Mouse (Mus musculus): ENCODE measurements around the gene Nfib. TPM values are rescaled to one million over a fixed set of nuclear protein-coding genes. Genes with fewer than 3 reads are reported as not detected.

The Nfib gene
- polyA plus RNA-seq, 1 experiment from 2014 or later: 86.8 TPM

- H3K4me1 ChIP-seq: peaks cover 19% of the 10 kb centered on the region
- H3K4me3 ChIP-seq: no peak overlapping the region
- no peaks in the 10 kb centered on the region for H3K27me3 ChIP-seq
- no peak overlapping the region for H3K4me2 ChIP-seq (replicated peaks)
- WGBS: 61% methylated on average over 6 of the region's 6 CpGs
- no peak for ATAC-seq (ENCODE audit: insufficient number of reproducible peaks, insufficient read depth, low FRiP score, low TSS enrichment)
- peaks cover 15% of the 10 kb centered on the region for H3K36me3 ChIP-seq
- no peak overlapping the region for H3K27ac ChIP-seq
- H3K9ac ChIP-seq: no peak overlapping the region
- no peaks in the 10 kb centered on the region for H3K9me3 ChIP-seq
Observed at GRCm38 (mm10) chr4:82483298-82483697, 222.3 kb downstream of the Nfib start.

GRCm38 (mm10) chr4:82480635-82481034, 224.9 kb downstream of the Nfib start:
- ATAC-seq (ENCODE audit: insufficient number of reproducible peaks, insufficient read depth, low FRiP score, low TSS enrichment): no peak
- Histone ChIP-seq H3K4me3 (no peak overlapping the region), H3K27ac (no peak overlapping the region), H3K36me3 (no peaks in the 10 kb centered on the region), H3K9me3 (no peaks in the 10 kb centered on the region), H3K4me1 (peaks cover 19% of the 10 kb centered on the region), H3K9ac (no peak overlapping the region), H3K27me3 (no peaks in the 10 kb centered on the region), H3K4me2 (replicated peaks) (no peak overlapping the region)
- WGBS: 72% methylated on average over 9 of the region's 9 CpGs

GRCm38 (mm10) chr4:82479394-82479793, 226.2 kb downstream of the Nfib start:
- 66% methylated on average over 4 of the region's 4 CpGs for WGBS
- H3K36me3 ChIP-seq: no peaks in the 10 kb centered on the region
- no peak overlapping the region for H3K4me2 ChIP-seq (replicated peaks)
- peaks cover 21% of the 10 kb centered on the region for H3K4me1 ChIP-seq
- no peaks in the 10 kb centered on the region for H3K27me3 ChIP-seq
- ATAC-seq (ENCODE audit: insufficient number of reproducible peaks, insufficient read depth, low FRiP score, low TSS enrichment): no peak
- no peak overlapping the region for H3K9ac ChIP-seq
- H3K27ac ChIP-seq: no peak overlapping the region
- no peak overlapping the region for H3K4me3 ChIP-seq
- H3K9me3 ChIP-seq: no peaks in the 10 kb centered on the region

DNA sequence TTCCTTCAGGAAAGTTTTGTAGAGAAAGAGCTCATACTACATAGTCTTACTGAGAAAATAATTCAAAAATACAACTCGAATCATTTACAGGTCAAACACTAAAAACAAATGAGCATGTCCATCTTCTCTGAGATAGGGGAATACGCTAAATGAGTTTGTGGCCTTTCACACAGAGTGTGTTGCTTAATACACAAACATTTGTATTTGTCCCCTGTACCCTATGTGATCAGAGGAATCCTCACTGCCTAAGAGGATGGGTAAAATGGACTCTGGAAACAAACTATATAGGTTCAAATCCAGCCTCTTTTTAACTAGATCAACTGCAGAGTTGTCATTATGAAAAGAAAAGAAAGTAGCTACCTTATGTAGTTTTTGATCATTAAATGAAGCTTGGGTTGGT, 227.8 kb downstream of the Nfib start:
- H3K4me3 ChIP-seq: no peak overlapping the region
- no peak for ATAC-seq (ENCODE audit: insufficient number of reproducible peaks, insufficient read depth, low FRiP score, low TSS enrichment)
- H3K9ac ChIP-seq: no peak overlapping the region
- no peaks in the 10 kb centered on the region for H3K36me3 ChIP-seq
- H3K27ac ChIP-seq: no peak overlapping the region
- H3K4me1 ChIP-seq: peaks cover 19% of the 10 kb centered on the region
- no peak overlapping the region for H3K4me2 ChIP-seq (replicated peaks)
- 91% methylated on average over 2 of the region's 2 CpGs for WGBS
- H3K27me3 ChIP-seq: no peaks in the 10 kb centered on the region
- no peaks in the 10 kb centered on the region for H3K9me3 ChIP-seq

- no peak overlapping the region for H3K9ac ChIP-seq
- no peak for ATAC-seq (ENCODE audit: insufficient number of reproducible peaks, insufficient read depth, low FRiP score, low TSS enrichment)
- 45% methylated on average over 2 of the region's 2 CpGs for WGBS
Observed at GRCm38 (mm10) chr4:82476411-82476810, 229.1 kb downstream of the Nfib start.

GRCm38 (mm10) chr4:82474334-82474733, 231.2 kb downstream of the Nfib start:
- H3K36me3 ChIP-seq: no peaks in the 10 kb centered on the region; the same call in 1 of the 2 replicates
- no peaks in the 10 kb centered on the region for H3K9me3 ChIP-seq
- H3K27me3 ChIP-seq: no peaks in the 10 kb centered on the region
- H3K4me2 ChIP-seq (replicated peaks): no peak overlapping the region
- no peak overlapping the region for H3K4me3 ChIP-seq
- H3K9ac ChIP-seq: no peak overlapping the region
- ATAC-seq (ENCODE audit: insufficient number of reproducible peaks, insufficient read depth, low FRiP score, low TSS enrichment): no peak
- H3K4me1 ChIP-seq: peaks cover 33% of the 10 kb centered on the region
- 39% methylated on average over 5 of the region's 5 CpGs for WGBS
- H3K27ac ChIP-seq: no peak overlapping the region

More at GRCm38 (mm10) chr4:82476411-82476810, 229.1 kb downstream of the Nfib start:
- H3K27ac ChIP-seq: 0 out of 2 replicates have a peak overlapping the region, but pooled peaks have one; percentile 3
- H3K36me3 ChIP-seq: no peaks in the 10 kb centered on the region
- no peak overlapping the region for H3K4me2 ChIP-seq (replicated peaks)
- H3K27me3 ChIP-seq: no peaks in the 10 kb centered on the region
- H3K9me3 ChIP-seq: no peaks in the 10 kb centered on the region
- peaks cover 21% of the 10 kb centered on the region for H3K4me1 ChIP-seq
- H3K4me3 ChIP-seq: no peak overlapping the region

- no peak for ATAC-seq (ENCODE audit: insufficient number of reproducible peaks, insufficient read depth, low FRiP score, low TSS enrichment)
- Histone ChIP-seq H3K27me3 (no peaks in the 10 kb centered on the region), H3K27ac (no peak overlapping the region), H3K36me3 (no peaks in the 10 kb centered on the region; the same call in 1 of the 2 replicates), H3K9ac (no peak overlapping the region), H3K9me3 (no peaks in the 10 kb centered on the region), H3K4me3 (no peak overlapping the region), H3K4me1 (peaks cover 55% of the 10 kb centered on the region), H3K4me2 (replicated peaks) (no peak overlapping the region)
- WGBS: 85% methylated on average over 3 of the region's 3 CpGs
Observed at GRCm38 (mm10) chr4:82470938-82471320, 234.6 kb downstream of the Nfib start.

- Histone ChIP-seq H3K27ac (no peak overlapping the region), H3K4me3 (no peak overlapping the region), H3K27me3 (no peaks in the 10 kb centered on the region), H3K4me2 (replicated peaks) (no peak overlapping the region), H3K36me3 (no peaks in the 10 kb centered on the region; the same call in 1 of the 2 replicates), H3K9ac (no peak overlapping the region), H3K9me3 (no peaks in the 10 kb centered on the region), H3K4me1 (peaks cover 53% of the 10 kb centered on the region)
- no peak for ATAC-seq (ENCODE audit: insufficient number of reproducible peaks, insufficient read depth, low FRiP score, low TSS enrichment)
- 85% methylated on average over 5 of the region's 5 CpGs for WGBS
Observed at GRCm38 (mm10) chr4:82470212-82470937, 235.2 kb downstream of the Nfib start.

GRCm38 (mm10) chr4:82468944-82469343, 236.6 kb downstream of the Nfib start:
- no peaks in the 10 kb centered on the region; the same call in 1 of the 2 replicates for H3K36me3 ChIP-seq
- H3K4me3 ChIP-seq: no peak overlapping the region
- WGBS: 75% methylated on average over 3 of the region's 3 CpGs
- H3K27ac ChIP-seq: no peak overlapping the region
- H3K4me2 ChIP-seq (replicated peaks): no peak overlapping the region
- no peaks in the 10 kb centered on the region for H3K9me3 ChIP-seq
- peaks cover 54% of the 10 kb centered on the region for H3K4me1 ChIP-seq
- H3K27me3 ChIP-seq: no peaks in the 10 kb centered on the region
- no peak overlapping the region for H3K9ac ChIP-seq
- no peak for ATAC-seq (ENCODE audit: insufficient number of reproducible peaks, insufficient read depth, low FRiP score, low TSS enrichment)

DNA sequence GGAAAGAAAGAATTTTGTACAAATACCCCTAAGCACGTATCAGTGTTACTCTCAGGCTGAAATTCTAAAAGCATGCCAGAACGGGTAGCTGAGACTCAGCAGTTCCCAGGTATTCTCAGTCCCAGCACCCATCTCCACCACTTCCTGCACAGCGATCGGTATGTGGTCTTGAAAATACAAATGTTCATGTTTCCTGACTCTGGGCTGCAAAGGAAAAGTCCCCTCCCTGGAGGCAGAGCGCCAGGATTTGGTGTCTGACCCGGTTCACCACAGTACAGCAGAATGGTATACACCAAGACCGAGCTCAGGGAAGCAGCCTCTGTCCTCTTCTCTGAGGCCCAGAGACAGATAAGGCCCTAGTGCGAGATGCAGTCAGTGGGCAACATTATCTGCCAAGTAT, 238.8 kb downstream of the Nfib start:
- Histone ChIP-seq H3K36me3 (no peaks in the 10 kb centered on the region; the same call in 1 of the 2 replicates), H3K4me2 (replicated peaks) (no peak overlapping the region), H3K4me3 (no peak overlapping the region), H3K9ac (no peak overlapping the region), H3K27me3 (no peaks in the 10 kb centered on the region), H3K4me1 (peaks cover 61% of the 10 kb centered on the region), H3K27ac (peak overlapping the region; percentile 30; the same call in 1 of the 2 replicates), H3K9me3 (no peaks in the 10 kb centered on the region)
- WGBS: 53% methylated on average over 8 of the region's 8 CpGs
- ATAC-seq (ENCODE audit: insufficient number of reproducible peaks, insufficient read depth, low FRiP score, low TSS enrichment): no peak

DNA sequence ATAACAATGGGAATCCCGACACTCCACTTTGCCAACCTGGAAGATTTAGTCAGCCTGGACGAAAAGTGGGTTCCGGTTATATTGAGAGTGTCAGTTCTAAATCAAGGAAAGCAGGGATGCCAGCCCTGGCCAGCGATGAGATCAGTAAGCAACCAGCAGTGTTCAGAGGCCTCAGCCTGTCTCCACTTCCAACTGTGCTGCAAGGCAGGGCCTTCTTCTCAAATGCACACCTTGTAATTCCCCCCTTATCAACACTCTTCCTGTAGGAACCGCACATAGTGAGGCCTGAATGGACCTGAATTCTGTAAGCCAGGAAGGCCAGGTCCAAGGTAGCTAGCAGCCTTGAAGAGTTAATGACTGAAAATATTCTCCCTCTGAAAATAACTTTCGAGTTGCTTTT, 239.4 kb downstream of the Nfib start:
- peak overlapping the region; percentile 30; the same call in 1 of the 2 replicates for H3K27ac ChIP-seq
- no peak for ATAC-seq (ENCODE audit: insufficient number of reproducible peaks, insufficient read depth, low FRiP score, low TSS enrichment)

GRCm38 (mm10) chr4:82464051-82464632, 241.4 kb downstream of the Nfib start:
- Histone ChIP-seq H3K9ac (no peak overlapping the region), H3K4me2 (replicated peaks) (peak overlapping the region; percentile 16), H3K4me3 (no peak overlapping the region), H3K27me3 (no peaks in the 10 kb centered on the region), H3K27ac (peak overlapping the region; percentile 78), H3K4me1 (peaks cover 48% of the 10 kb centered on the region), H3K36me3 (no peaks in the 10 kb centered on the region), H3K9me3 (no peaks in the 10 kb centered on the region)
- 14% methylated on average over 8 of the region's 8 CpGs for WGBS
- peak; percentile 79; the same call in 1 of the 2 replicates for ATAC-seq (ENCODE audit: insufficient number of reproducible peaks, insufficient read depth, low FRiP score, low TSS enrichment)

More for the DNA sequence above, 239.4 kb downstream of the Nfib start:
- Histone ChIP-seq H3K4me2 (replicated peaks) (no peak overlapping the region), H3K9ac (no peak overlapping the region), H3K27me3 (no peaks in the 10 kb centered on the region), H3K36me3 (no peaks in the 10 kb centered on the region; the same call in 1 of the 2 replicates), H3K9me3 (no peaks in the 10 kb centered on the region), H3K4me1 (peaks cover 57% of the 10 kb centered on the region), H3K4me3 (no peak overlapping the region)
- WGBS: 72% methylated on average over 6 of the region's 6 CpGs

Data from embryonic facial prominence, embryonic 12.5 days (tissue).